Mouse (Mus musculus) pancreas, adult 10 weeks (tissue): ENCODE results near the gene Trim9. TPM values are rescaled to one million over a fixed set of nuclear protein-coding genes. Genes with fewer than 3 reads are reported as not detected.

Experiments
- polyA plus RNA-seq: library from polyadenylated mRNA; stranded (reverse); fragments of 350-450 nt; fragmentation: Illumina TruSeq; extraction: RNeasy Lipid Tissue Mini Kit (QIAGEN cat#74804); gene quantifications from one replicate; pipeline ENCODE4 v1.2.3, GENCODE M21; 2015; ENCODE audit warnings: low read depth, low replicate concordance; ENCODE audit not compliant: insufficient read depth

Gene Trim9
- 0.59 TPM for polyA plus RNA-seq

DNA sequence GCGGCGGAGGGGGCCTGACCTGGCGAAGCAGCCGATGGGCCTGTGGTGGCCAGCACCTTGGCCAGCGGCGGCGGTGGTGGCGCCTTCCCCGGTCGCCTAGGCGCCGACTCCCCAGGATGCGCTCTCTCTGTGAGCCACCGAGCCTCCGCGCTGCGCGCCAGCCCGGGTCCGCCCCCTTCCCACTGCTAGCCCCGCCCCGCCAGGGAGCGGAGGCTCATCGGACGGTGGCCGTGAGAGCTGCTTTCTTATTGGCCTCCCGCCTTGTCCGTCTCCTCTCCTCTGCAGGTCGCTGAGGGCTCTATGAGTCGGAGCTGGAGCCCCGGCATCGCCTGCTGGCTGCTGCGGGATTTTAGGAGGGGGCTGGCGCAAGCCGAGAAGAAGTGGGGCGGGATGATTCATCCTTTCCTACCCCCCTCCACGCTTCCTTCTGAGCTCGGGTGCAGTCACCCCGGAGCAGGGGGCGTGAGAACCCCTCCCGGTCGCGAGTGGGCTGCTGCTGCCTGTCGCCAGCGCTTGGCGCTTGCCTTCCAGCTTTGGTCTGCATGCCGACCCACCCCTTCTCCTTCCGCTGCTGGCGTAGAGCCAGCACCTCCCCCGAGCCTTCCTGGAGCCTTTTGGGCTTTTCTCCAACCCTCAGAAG is at the start of gene Trim9:
TSS of gene Trim9 (minus strand) at position 413 of the 640 bp plus-strand sequence.

DNA sequence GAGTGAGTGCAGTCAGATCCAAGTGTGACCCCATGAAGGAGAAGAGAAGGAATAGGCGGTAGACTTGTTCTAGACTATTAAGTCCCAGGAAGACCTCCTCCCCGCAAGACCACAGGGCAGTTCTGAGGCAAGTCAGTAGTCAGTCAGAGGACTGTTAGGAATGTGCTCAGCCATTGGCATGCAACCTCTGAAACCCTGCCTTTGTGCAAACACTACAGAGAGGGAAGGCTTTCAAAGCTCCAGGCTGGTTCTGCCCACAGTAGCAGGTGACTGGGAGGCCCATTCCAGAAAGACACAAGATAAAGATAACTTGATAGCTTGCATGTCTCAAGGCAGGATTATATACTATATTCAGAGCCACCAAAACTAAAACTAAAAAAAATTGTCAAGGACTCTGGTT is 116.1 kb downstream of the Trim9 start, which contains the start of gene Pygl:
TSS of gene Pygl (minus strand) at position 195 of the 400 bp plus-strand sequence.

Other genes with a start within 250 kb of the Trim9 start
- gene Nin, start 233.9 kb downstream of the Trim9 start, polyA plus RNA-seq, result 1.6 TPM
- not detected for gene Abhd12b, start 193.5 kb downstream of the Trim9 start, polyA plus RNA-seq
- gene Pygl, start 116.1 kb downstream of the Trim9 start, polyA plus RNA-seq, result 5.4 TPM
- 9.2 TPM for gene Tmx1, start 105.5 kb upstream of the Trim9 start, polyA plus RNA-seq